Mouse (Mus musculus) spleen, adult 2 months (tissue): Measurements from ENCODE around the gene Dusp7.

Experiments used
- CTCF ChIP-seq: fragments of 200-500 bp; IDR thresholded peaks from 2 replicates; pipeline ENCODE4 v1.5.1; 2011; ENCODE audit warnings: mild to moderate bottlenecking, inconsistent platforms; ENCODE audit not compliant: insufficient read depth, insufficient read length, insufficient replicate concordance; ENCODE audit errors: extremely low read depth
- POLR2A ChIP-seq: fragments of 200-500 bp; IDR thresholded peaks from 2 replicates; pipeline ENCODE4 v1.6.1; 2011; ENCODE audit warnings: low read depth, low read length, inconsistent platforms

- TF ChIP-seq CTCF (no peak), POLR2A (no peak)
Observed at GRCm38 (mm10) chr9:106378045-106378444, 9.6 kb downstream of the Dusp7 start.
